Mouse (Mus musculus) c-Kit-positive CD71-negative TER-119-negative erythroid progenitor cells, embryonic 14.5 days (primary cell): ENCODE data around the gene A930004D18Rik.

Source experiments
- DNase-seq: peaks from one replicate; pipeline ENCODE4 v3.0.0-alpha.2; 2013; ENCODE audit warnings: low read depth

A930004D18Rik gene

DNA sequence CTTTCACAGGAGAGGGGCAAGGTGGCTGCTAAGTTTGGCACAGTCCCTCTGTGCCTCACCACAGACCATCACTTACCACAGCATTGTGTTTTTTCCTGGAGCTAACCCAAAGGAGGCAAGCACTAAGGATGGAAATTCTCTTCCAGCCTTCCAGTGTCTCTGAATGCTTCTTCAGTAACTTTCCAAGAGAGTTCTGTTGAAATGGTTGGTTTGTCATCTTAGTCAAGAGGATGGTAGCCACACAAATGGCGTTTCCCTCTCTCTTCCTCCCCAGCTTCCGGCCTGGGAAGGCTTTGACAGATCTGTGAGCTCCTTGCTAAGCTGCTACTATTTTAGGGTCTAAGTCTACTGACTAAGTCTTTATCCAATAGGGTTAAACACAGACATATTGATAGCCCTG is at the start of gene A930004D18Rik:
TSS of gene A930004D18Rik (minus strand) at position 247 of the 400 bp plus-strand sequence.
- no peak for DNase-seq

DNA sequence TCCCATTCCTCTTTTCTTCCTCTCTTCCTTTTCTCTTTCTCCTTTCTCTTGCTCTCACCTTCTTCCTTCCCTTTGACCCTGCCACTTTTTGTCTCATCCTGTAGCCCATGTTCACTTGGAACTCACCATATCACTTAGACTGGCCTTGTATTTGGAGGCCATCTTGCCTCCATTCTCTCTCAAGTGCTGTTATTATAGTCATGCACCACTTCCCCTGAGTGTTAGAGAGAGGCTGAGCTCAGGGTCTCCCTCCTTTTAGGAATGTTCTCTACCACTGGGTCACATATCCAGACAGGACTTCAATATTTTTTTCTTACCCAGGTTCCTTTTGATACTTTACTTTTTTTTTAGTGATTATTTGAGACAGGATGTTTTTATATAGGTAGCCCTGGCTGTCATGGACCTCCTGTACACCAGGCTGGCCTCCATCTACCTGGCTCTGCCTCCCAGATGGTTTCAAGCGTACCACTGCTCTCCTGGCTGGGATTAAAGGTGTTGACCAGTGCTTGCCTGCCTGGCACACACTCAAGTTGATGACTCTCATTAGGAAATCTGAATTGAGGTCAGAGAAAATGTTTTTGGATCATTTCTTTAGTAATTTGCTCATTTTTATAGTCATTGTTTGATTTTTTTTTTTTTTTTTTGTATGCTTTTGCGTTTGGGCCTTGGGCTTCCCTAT is 42.8 kb upstream of the A930004D18Rik start:
- DNase-seq = no peak

DNA sequence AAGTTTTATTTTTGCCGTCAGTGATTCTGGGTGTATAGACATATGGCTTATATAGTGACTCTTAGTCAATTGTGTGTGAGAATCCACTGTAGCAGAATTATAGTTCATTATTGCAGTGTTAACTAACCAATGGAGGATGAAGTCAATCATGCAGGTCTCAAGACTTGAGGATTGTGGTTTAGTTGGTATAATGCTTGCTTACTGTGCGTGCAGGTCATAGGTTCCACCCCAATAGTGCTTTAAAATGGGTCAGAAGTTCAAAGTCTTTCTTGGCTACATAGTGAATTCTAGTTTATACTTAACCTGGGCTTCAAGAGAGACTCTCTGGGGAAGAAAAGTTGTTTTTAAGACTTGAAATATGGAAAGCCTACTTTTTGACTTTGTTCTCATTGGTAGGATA is 34.4 kb upstream of the A930004D18Rik start:
- no peak for DNase-seq

DNA sequence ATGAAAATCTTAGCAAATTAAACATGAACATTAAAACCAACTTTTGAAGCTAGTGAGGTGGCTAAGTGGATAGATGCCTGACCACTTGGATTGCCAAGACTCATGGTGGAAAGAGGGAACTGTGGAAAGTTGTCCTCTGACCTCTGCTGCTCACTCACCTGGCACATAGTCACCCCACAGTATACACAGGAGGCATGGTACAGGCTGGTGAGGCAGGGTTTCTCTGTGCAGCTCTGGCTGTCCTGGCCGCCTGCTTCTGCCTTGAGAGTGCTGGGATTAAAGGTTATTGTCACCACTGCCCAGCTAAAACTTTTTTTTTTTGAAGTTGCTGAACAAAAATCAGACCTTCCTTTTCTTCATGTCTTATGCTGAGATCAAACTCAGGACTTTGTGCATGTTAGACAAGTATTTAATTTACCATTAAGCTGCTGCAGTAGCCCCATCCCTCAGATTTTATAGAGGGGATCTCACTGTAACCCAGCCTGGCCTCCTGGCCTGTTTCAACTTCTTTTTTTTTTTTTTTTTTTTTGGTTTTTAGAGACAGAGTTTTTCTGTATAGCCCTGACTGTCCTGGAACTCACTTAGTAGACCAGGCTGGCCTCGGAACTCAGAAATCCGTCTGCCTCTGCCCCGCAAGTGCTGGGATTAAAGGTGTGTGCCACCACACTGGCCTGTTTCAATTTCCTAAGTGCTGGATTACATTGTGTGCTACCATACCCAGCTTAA is 30.7 kb upstream of the A930004D18Rik start:
- DNase-seq = no peak

GRCm38 (mm10) chr2:18066436-18066835 is 28.9 kb upstream of the A930004D18Rik start:
- no peak for DNase-seq

DNA sequence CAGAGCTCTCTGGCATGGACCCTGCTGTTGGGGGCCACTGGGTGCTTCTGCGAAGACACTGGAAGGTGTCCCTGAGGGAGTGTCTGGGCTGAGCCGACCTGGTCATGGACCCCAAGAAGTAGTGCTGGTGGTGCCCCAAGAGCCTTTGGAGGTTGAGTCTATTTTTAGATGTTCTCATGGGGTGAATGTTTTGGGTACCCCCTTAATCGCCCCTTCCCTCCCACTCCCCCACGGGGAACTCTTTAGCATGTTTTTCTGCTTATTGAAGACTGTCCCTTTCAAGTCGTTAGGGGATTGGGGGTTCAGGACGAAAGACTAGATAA is 28.1 kb upstream of the A930004D18Rik start:
- DNase-seq = no peak

GRCm38 (mm10) chr2:18064941-18065707 is 27.6 kb upstream of the A930004D18Rik start:
- no peak for DNase-seq

DNA sequence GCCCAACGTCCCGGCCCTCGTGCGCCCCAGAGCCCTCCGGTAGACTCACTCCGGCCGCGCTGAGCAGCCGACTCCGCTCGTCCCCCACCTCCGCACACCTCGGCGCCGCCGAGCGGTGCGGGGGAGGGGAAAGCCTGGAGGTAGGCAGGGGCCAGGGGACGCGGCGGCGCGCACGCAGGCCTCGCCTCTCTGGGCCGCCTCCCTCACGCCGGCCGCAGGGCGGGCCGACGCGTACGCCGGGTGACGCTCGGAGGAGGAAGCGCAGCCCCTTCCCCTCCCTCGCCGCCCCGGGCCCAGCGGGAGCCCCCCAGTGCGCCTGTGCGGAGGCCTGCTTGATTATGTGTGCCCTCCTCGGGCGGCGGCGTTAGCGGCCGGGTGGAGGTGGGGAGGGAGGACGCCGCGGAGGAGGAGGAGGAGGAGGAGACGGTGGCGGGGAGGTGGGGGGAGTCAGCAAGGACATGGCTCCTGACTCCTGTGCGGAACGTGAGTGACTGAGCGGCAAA is 26.9 kb upstream of the A930004D18Rik start:
- DNase-seq = peak; percentile 80

GRCm38 (mm10) chr2:18063763-18064251 is 26.3 kb upstream of the A930004D18Rik start:
- no peak for DNase-seq

- no peak for DNase-seq
Observed at GRCm38 (mm10) chr2:18060396-18060795, 22.9 kb upstream of the A930004D18Rik start.

GRCm38 (mm10) chr2:18059891-18060290 is 22.4 kb upstream of the A930004D18Rik start:
- no peak for DNase-seq

GRCm38 (mm10) chr2:18059063-18059462 is 21.5 kb upstream of the A930004D18Rik start:
- no peak for DNase-seq

- no peak for DNase-seq
Observed at GRCm38 (mm10) chr2:18058146-18058708, 20.7 kb upstream of the A930004D18Rik start.

- no peak for DNase-seq
Observed at GRCm38 (mm10) chr2:18057336-18058145, 20.0 kb upstream of the A930004D18Rik start.

DNA sequence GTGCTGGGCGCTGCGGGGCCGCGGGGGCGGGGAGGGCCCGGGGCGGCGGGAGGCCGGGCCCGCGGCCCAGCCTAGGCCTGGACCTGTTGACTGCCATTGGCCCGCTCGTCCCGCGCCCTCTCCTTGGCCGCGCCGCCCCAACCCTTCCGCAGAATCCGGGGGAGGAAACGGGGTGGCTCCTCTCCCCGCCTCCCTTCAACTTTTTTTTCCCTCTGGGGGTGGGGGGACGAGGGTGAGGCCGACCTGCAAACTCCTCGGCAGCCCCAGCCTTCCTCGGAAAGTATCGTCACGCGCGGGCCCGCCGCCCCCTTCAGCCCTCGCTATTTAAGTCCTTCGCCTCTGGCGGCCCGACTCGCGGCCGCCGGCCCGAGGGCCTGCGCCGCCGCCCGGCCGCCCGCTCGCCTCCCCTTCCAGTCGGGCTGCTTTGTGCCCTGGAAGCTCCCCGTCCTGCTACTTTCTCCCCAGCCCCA is 19.3 kb upstream of the A930004D18Rik start:
- peak; percentile 93 for DNase-seq

DNA sequence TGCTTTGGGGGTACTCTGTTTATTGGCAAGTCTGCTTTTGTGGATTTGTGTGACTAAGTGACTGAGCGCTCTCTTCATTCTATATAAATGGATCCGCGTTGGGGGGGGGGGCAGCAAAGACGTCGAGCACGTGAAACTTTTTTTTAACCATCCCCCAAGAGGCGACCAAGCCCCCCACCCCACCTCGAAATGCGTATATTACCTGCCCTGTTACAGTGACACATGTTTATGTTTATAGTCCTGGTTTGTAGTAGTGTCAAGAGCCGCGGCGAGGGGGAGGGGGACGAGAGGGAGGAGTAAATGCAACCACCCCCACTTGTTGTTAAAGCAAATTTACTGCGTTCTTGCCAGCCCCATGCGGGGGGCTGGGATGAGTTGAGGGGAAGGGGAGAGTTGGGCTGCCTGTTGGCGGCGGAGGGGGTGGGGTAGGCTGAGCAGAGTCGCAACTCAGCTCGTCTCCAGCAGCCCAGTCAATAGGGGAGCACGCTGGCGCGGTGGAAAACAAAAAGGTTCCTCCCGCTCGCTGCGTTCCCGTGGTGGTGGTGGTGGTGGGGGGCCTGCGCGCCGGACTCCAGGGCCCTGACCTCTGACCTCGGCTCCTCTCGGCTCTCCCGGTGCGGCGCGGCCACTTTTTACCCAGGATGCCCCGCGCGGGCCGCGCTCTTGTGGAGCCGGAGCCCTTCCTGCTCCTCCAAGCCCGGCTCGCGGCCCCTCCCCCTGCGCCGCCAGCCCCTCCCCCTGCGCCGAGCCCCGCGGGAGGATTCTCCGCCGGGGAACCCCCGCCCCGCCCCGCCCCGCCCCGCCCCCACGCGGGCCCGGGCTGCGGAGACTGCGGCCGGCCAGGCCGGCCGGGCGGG is 18.6 kb upstream of the A930004D18Rik start:
- peak; percentile 81 for DNase-seq

GRCm38 (mm10) chr2:18055016-18055928 is 17.7 kb upstream of the A930004D18Rik start, which contains the start of gene Mllt10:
Gene Mllt10 (plus strand): TSS chr2:18055237.
- DNase-seq = no peak

- no peak for DNase-seq
Observed at GRCm38 (mm10) chr2:18053951-18054530, 16.5 kb upstream of the A930004D18Rik start.
